Mouse (Mus musculus): ENCODE data around the gene Dscaml1. TPM values are rescaled to one million over a fixed set of nuclear protein-coding genes. Genes with fewer than 3 reads are reported as not detected.

The Dscaml1 gene
- polyA plus RNA-seq, 1 experiment: 0.38 TPM

GRCm38 (mm10) chr9:45592374-45592773, 165.9 kb downstream of the Dscaml1 start:
- DNase-seq: no peak
- TF ChIP-seq CTCF (IDR thresholded peaks at IDR 0.05; ENCODE audit: insufficient read depth, low read length) (no peak), POLR2A (IDR thresholded peaks at IDR 0.05; ENCODE audit: borderline replicate concordance, extremely low read depth, low read depth, low read length) (no peak)
- H3K4me1 ChIP-seq (ENCODE audit: control insufficient read depth, insufficient read depth, low read length): no peaks in the 10 kb centered on the region
- H3K4me3 ChIP-seq (replicated peaks; ENCODE audit: extremely low read depth, low read depth, low read length): no peak overlapping the region
- WGBS: 72% methylated on average over 9 of the region's 9 CpGs

GRCm38 (mm10) chr9:45598117-45598516, 171.7 kb downstream of the Dscaml1 start:
- no peak for DNase-seq
- WGBS: 78% methylated on average over 5 of the region's 5 CpGs
- TF ChIP-seq CTCF (IDR thresholded peaks at IDR 0.05; ENCODE audit: insufficient read depth, low read length) (no peak), POLR2A (IDR thresholded peaks at IDR 0.05; ENCODE audit: borderline replicate concordance, extremely low read depth, low read depth, low read length) (no peak)
- H3K4me1 ChIP-seq (ENCODE audit: control insufficient read depth, insufficient read depth, low read length): no peaks in the 10 kb centered on the region
- no peak overlapping the region for H3K4me3 ChIP-seq (replicated peaks; ENCODE audit: extremely low read depth, low read depth, low read length)

GRCm38 (mm10) chr9:45599377-45599776, 172.9 kb downstream of the Dscaml1 start:
- Histone ChIP-seq H3K4me3 (replicated peaks; ENCODE audit: extremely low read depth, low read depth, low read length) (no peak overlapping the region), H3K4me1 (ENCODE audit: control insufficient read depth, insufficient read depth, low read length) (no peaks in the 10 kb centered on the region)
- no peak for DNase-seq
- 46% methylated on average over 4 of the region's 4 CpGs for WGBS
- TF ChIP-seq CTCF (IDR thresholded peaks at IDR 0.05; ENCODE audit: insufficient read depth, low read length) (no peak), POLR2A (IDR thresholded peaks at IDR 0.05; ENCODE audit: borderline replicate concordance, extremely low read depth, low read depth, low read length) (no peak)

- no peak for TF ChIP-seq CTCF (IDR thresholded peaks at IDR 0.05; ENCODE audit: insufficient read depth, low read length)
- TF ChIP-seq POLR2A (IDR thresholded peaks at IDR 0.05; ENCODE audit: borderline replicate concordance, extremely low read depth, low read depth, low read length): no peak
- H3K4me3 ChIP-seq (replicated peaks; ENCODE audit: extremely low read depth, low read depth, low read length): no peak overlapping the region
- H3K4me1 ChIP-seq (ENCODE audit: control insufficient read depth, insufficient read depth, low read length): no peaks in the 10 kb centered on the region
- no peak for DNase-seq
Measured at GRCm38 (mm10) chr9:45607337-45607736, 180.9 kb downstream of the Dscaml1 start.

GRCm38 (mm10) chr9:45608097-45609031, 181.9 kb downstream of the Dscaml1 start:
- TF ChIP-seq POLR2A (IDR thresholded peaks at IDR 0.05; ENCODE audit: borderline replicate concordance, extremely low read depth, low read depth, low read length) (no peak), CTCF (IDR thresholded peaks at IDR 0.05; ENCODE audit: insufficient read depth, low read length) (no peak)
- WGBS: 34% methylated on average over 13 of the region's 13 CpGs
- H3K4me3 ChIP-seq (replicated peaks; ENCODE audit: extremely low read depth, low read depth, low read length): no peak overlapping the region
- no peaks in the 10 kb centered on the region for H3K4me1 ChIP-seq (ENCODE audit: control insufficient read depth, insufficient read depth, low read length)
- no peak for DNase-seq

- TF ChIP-seq CTCF (IDR thresholded peaks at IDR 0.05; ENCODE audit: insufficient read depth, low read length) (no peak), POLR2A (IDR thresholded peaks at IDR 0.05; ENCODE audit: borderline replicate concordance, extremely low read depth, low read depth, low read length) (no peak)
- Histone ChIP-seq H3K4me3 (replicated peaks; ENCODE audit: extremely low read depth, low read depth, low read length) (no peak overlapping the region), H3K4me1 (ENCODE audit: control insufficient read depth, insufficient read depth, low read length) (no peaks in the 10 kb centered on the region)
- no peak for DNase-seq
- 65% methylated on average over 11 of the region's 11 CpGs for WGBS
Measured at GRCm38 (mm10) chr9:45610336-45611060, 184.1 kb downstream of the Dscaml1 start.

- no peak for TF ChIP-seq POLR2A (IDR thresholded peaks at IDR 0.05; ENCODE audit: borderline replicate concordance, extremely low read depth, low read depth, low read length)
- TF ChIP-seq CTCF (IDR thresholded peaks at IDR 0.05; ENCODE audit: insufficient read depth, low read length): no peak
- WGBS: 70% methylated on average over 1 of the region's 1 CpGs
- H3K4me3 ChIP-seq (replicated peaks; ENCODE audit: extremely low read depth, low read depth, low read length): no peak overlapping the region
- no peak for DNase-seq
- H3K4me1 ChIP-seq (ENCODE audit: control insufficient read depth, insufficient read depth, low read length): no peaks in the 10 kb centered on the region
Measured at GRCm38 (mm10) chr9:45614616-45615015, 188.2 kb downstream of the Dscaml1 start.

GRCm38 (mm10) chr9:45617889-45618288, 191.5 kb downstream of the Dscaml1 start:
- WGBS: 85% methylated on average over 10 of the region's 10 CpGs
- no peak for TF ChIP-seq POLR2A (IDR thresholded peaks at IDR 0.05; ENCODE audit: borderline replicate concordance, extremely low read depth, low read depth, low read length)
- Histone ChIP-seq H3K4me1 (ENCODE audit: control insufficient read depth, insufficient read depth, low read length) (no peaks in the 10 kb centered on the region), H3K4me3 (replicated peaks; ENCODE audit: extremely low read depth, low read depth, low read length) (no peak overlapping the region)
- no peak for DNase-seq

GRCm38 (mm10) chr9:45618443-45618842, 192.0 kb downstream of the Dscaml1 start:
- 86% methylated on average over 7 of the region's 7 CpGs for WGBS
- Histone ChIP-seq H3K4me3 (replicated peaks; ENCODE audit: extremely low read depth, low read depth, low read length) (no peak overlapping the region), H3K4me1 (ENCODE audit: control insufficient read depth, insufficient read depth, low read length) (no peaks in the 10 kb centered on the region)
- TF ChIP-seq POLR2A (IDR thresholded peaks at IDR 0.05; ENCODE audit: borderline replicate concordance, extremely low read depth, low read depth, low read length) (no peak), CTCF (IDR thresholded peaks at IDR 0.05; ENCODE audit: insufficient read depth, low read length) (no peak)
- DNase-seq: no peak

Data from lung, adult 2 months (tissue).